Mouse (Mus musculus) small intestine, adult 2 months (tissue): ENCODE data around the gene Gpr35. TPM values are rescaled to one million over a fixed set of nuclear protein-coding genes. Genes with fewer than 3 reads are reported as not detected.

Experiments
- H3K27ac ChIP-seq: fragments of 200-500 bp; 2 replicates; pipeline ENCODE4 v1.5.1; 2012; ENCODE audit warnings: low read depth, low read length, control low read depth, inconsistent platforms; ENCODE audit not compliant: insufficient read depth
- H3K27me3 ChIP-seq: fragments of 200-500 bp; 2 replicates; pipeline ENCODE4 v1.6.1; 2012; ENCODE audit warnings: mild to moderate bottlenecking, moderate library complexity, low read length, inconsistent platforms; ENCODE audit not compliant: control insufficient read depth, insufficient read depth
- H3K36me3 ChIP-seq: fragments of 200-500 bp; 2 replicates; pipeline ENCODE4 v1.6.1; 2012; ENCODE audit warnings: mild to moderate bottlenecking, low read length, control low read depth, inconsistent platforms; ENCODE audit not compliant: control insufficient read depth, insufficient read depth
- H3K4me1 ChIP-seq: fragments of 200-500 bp; 2 replicates; pipeline ENCODE4 v1.6.1; 2012; ENCODE audit warnings: low read length, inconsistent platforms, mixed read lengths; ENCODE audit not compliant: control insufficient read depth, insufficient read depth, insufficient read length
- H3K4me3 ChIP-seq: fragments of 200-500 bp; 2 replicates; pipeline ENCODE4 v1.5.1; 2012; ENCODE audit warnings: low read depth, mild to moderate bottlenecking, control low read depth, inconsistent platforms, low read length, moderate library complexity
- CTCF ChIP-seq: fragments of 200-500 bp; IDR thresholded peaks from 2 replicates; pipeline ENCODE4 v1.5.1; 2012; ENCODE audit warnings: low read depth, mild to moderate bottlenecking, control low read depth, inconsistent platforms, low read length, moderate library complexity, mixed read lengths; ENCODE audit not compliant: insufficient replicate concordance, insufficient read length; ENCODE audit errors: extremely low read depth
- POLR2A ChIP-seq: fragments of 200-500 bp; IDR thresholded peaks from 2 replicates; pipeline ENCODE4 v1.6.1; 2012; ENCODE audit warnings: low read depth, mild to moderate bottlenecking, control low read depth, inconsistent platforms, low read length, moderate library complexity
- WGBS: fragments of 180-500 bp; shearing (Covaris S2); methylation state at CpG from one replicate; pipeline ENCODE4 v1.1.7; 2018; 5-methylcytosine and 5-hydroxymethylcytosine counted together
- polyA plus RNA-seq: library from polyadenylated mRNA; depleted of rRNA; stranded (reverse); fragments of >200 nt; gene quantifications from 2 replicates; pipeline ENCODE4 v1.2.3, GENCODE M21; 2012

Gene Gpr35
- polyA plus RNA-seq, 1 experiment: 25.9 TPM

- 59% methylated on average over 4 of the region's 4 CpGs for WGBS
- Histone ChIP-seq H3K4me3 (peak overlapping the region; percentile 74), H3K27ac (peak overlapping the region; percentile 97), H3K4me1 (peaks cover 33% of the 10 kb centered on the region), H3K27me3 (no peaks in the 10 kb centered on the region), H3K36me3 (peaks cover 4% of the 10 kb centered on the region)
- TF ChIP-seq POLR2A: no peak
- TF ChIP-seq CTCF: no peak
Observed at GRCm38 (mm10) chr1:92933611-92934010, 17.1 kb upstream of the Gpr35 start.

GRCm38 (mm10) chr1:92934182-92934827 is 16.4 kb upstream of the Gpr35 start, which contains the start of gene Capn10:
Capn10 (plus strand) TSS chr1:92934376.
- TF ChIP-seq POLR2A: peak; percentile 73
- peak; percentile 3; the same call in 1 of the 2 replicates for TF ChIP-seq CTCF
- WGBS: under 1% methylated on average over 45 of the region's 45 CpGs
- Histone ChIP-seq H3K4me1 (peaks cover 33% of the 10 kb centered on the region), H3K27ac (peak within 1 kb of the TSS; percentile 97), H3K36me3 (peaks cover 6% of the 10 kb centered on the region), H3K27me3 (no peaks in the 10 kb centered on the region), H3K4me3 (peak within 1 kb of the TSS; percentile 74)

GRCm38 (mm10) chr1:92935054-92935962 is 15.4 kb upstream of the Gpr35 start:
- Histone ChIP-seq H3K36me3 (peaks cover 16% of the 10 kb centered on the region), H3K4me3 (peak overlapping the region; percentile 74), H3K4me1 (peaks cover 32% of the 10 kb centered on the region), H3K27ac (peak overlapping the region; percentile 97), H3K27me3 (no peaks in the 10 kb centered on the region)
- WGBS: 5% methylated on average over 10 of the region's 10 CpGs
- TF ChIP-seq CTCF (no peak), POLR2A (no peak)

- WGBS: 19% methylated on average over 2 of the region's 2 CpGs
- H3K27ac ChIP-seq: no peak overlapping the region
- TF ChIP-seq CTCF (no peak), POLR2A (no peak)
- peaks cover 30% of the 10 kb centered on the region for H3K4me1 ChIP-seq
- H3K27me3 ChIP-seq: no peaks in the 10 kb centered on the region
- peaks cover 18% of the 10 kb centered on the region for H3K36me3 ChIP-seq
- no peak overlapping the region for H3K4me3 ChIP-seq
Observed at GRCm38 (mm10) chr1:92935977-92936376, 14.7 kb upstream of the Gpr35 start.

GRCm38 (mm10) chr1:92936467-92936866 is 14.2 kb upstream of the Gpr35 start:
- Histone ChIP-seq H3K4me3 (no peak overlapping the region), H3K4me1 (peaks cover 30% of the 10 kb centered on the region), H3K27me3 (no peaks in the 10 kb centered on the region), H3K27ac (no peak overlapping the region), H3K36me3 (peaks cover 21% of the 10 kb centered on the region)
- no peak for TF ChIP-seq POLR2A
- TF ChIP-seq CTCF: no peak
- WGBS: 66% methylated on average over 3 of the region's 3 CpGs

- Histone ChIP-seq H3K27ac (peak overlapping the region; percentile 65), H3K4me1 (peaks cover 25% of the 10 kb centered on the region), H3K27me3 (no peaks in the 10 kb centered on the region), H3K4me3 (no peak overlapping the region), H3K36me3 (peaks cover 28% of the 10 kb centered on the region)
- WGBS: 36% methylated on average over 3 of the region's 3 CpGs
- TF ChIP-seq POLR2A (no peak), CTCF (no peak)
Observed at GRCm38 (mm10) chr1:92937797-92938196, 12.9 kb upstream of the Gpr35 start.

- no peak for TF ChIP-seq POLR2A
- no peak for TF ChIP-seq CTCF
- peaks cover 40% of the 10 kb centered on the region for H3K36me3 ChIP-seq
Observed at GRCm38 (mm10) chr1:92939746-92940145, 10.9 kb upstream of the Gpr35 start.

More at GRCm38 (mm10) chr1:92939746-92940145, 10.9 kb upstream of the Gpr35 start:
- Histone ChIP-seq H3K27ac (no peak overlapping the region), H3K4me3 (no peak overlapping the region), H3K27me3 (no peaks in the 10 kb centered on the region), H3K4me1 (peaks cover 20% of the 10 kb centered on the region)
- 96% methylated on average over 4 of the region's 4 CpGs for WGBS
